Mouse (Mus musculus) MEL (cell line): ENCODE data around the gene Fv1.

Experiments
- CTCF ChIP-seq, 3 experiments: IDR thresholded peaks in 2 of 3; conservative IDR thresholded peaks in 1 of 3; 2 replicates each; pipeline ENCODE4 v1.5.1; 2011 to 2012; ENCODE audit warnings: low read length in 3 of 3, low read depth in 2 of 3, mild to moderate bottlenecking in 2 of 3, improper control_type of control experiment in 1 of 3, inconsistent platforms in 1 of 3, mixed read lengths in 1 of 3, moderate library complexity in 1 of 3; ENCODE audit not compliant: control insufficient read depth in 1 of 3, insufficient read depth in 1 of 3, poor library complexity in 1 of 3, severe bottlenecking in 1 of 3
- EP300 ChIP-seq, 2 experiments: IDR thresholded peaks; 2 replicates each; pipeline ENCODE4 v1.6.1; 2011; ENCODE audit warnings: improper control_type of control experiment in 2 of 2, low read length in 2 of 2, low read depth in 1 of 2, mild to moderate bottlenecking in 1 of 2
- MAFK ChIP-seq: IDR thresholded peaks from 2 replicates; pipeline ENCODE4 v1.6.1; 2011; ENCODE audit warnings: low read depth, mild to moderate bottlenecking, low read length, improper control_type of control experiment, borderline replicate concordance
- MAZ ChIP-seq: IDR thresholded peaks from 2 replicates; pipeline ENCODE4 v1.6.1; 2012; ENCODE audit warnings: low read depth, mild to moderate bottlenecking, inconsistent platforms, low read length, improper control_type of control experiment
- MYB ChIP-seq: IDR thresholded peaks from 2 replicates; pipeline ENCODE4 v1.6.1; 2011; ENCODE audit warnings: mild to moderate bottlenecking, low read depth, low read length, improper control_type of control experiment
- MYC ChIP-seq: IDR thresholded peaks from 2 replicates; pipeline ENCODE4 v1.6.1; 2011; ENCODE audit warnings: low read depth, mild to moderate bottlenecking, low read length, improper control_type of control experiment, moderate library complexity
- POLR2A ChIP-seq, 2 experiments: IDR thresholded peaks; 2 replicates each; pipeline ENCODE4 v1.6.1; 2011 to 2012; ENCODE audit warnings: low read length in 2 of 2, mild to moderate bottlenecking in 2 of 2, control low read depth in 1 of 2, improper control_type of control experiment in 1 of 2, low read depth in 1 of 2, moderate library complexity in 1 of 2; ENCODE audit not compliant: control insufficient read depth in 1 of 2, insufficient read depth in 1 of 2, poor library complexity in 1 of 2
- POLR2AphosphoS2 ChIP-seq: IDR thresholded peaks from 2 replicates; pipeline ENCODE4 v1.6.1; 2011; ENCODE audit warnings: low read length, improper control_type of control experiment
- RAD21 ChIP-seq: IDR thresholded peaks from 2 replicates; pipeline ENCODE4 v1.6.1; 2011; ENCODE audit warnings: mild to moderate bottlenecking, low read depth, low read length, improper control_type of control experiment
- TAL1 ChIP-seq: IDR thresholded peaks from 2 replicates; pipeline ENCODE4 v1.6.1; 2012; ENCODE audit warnings: mild to moderate bottlenecking, inconsistent platforms, low read length, moderate library complexity, mixed read lengths
- ZKSCAN1 ChIP-seq: IDR thresholded peaks from 2 replicates; pipeline ENCODE4 v1.6.1; 2012; ENCODE audit warnings: low read depth, mild to moderate bottlenecking, inconsistent platforms, low read length, improper control_type of control experiment, moderate library complexity

- peak; percentile 35 to 74 (median 67); a peak in 5 of 6 replicates for TF ChIP-seq CTCF (IDR thresholded peaks at IDR 0.05 in 2 of 3, conservative IDR thresholded peaks at IDR 0.05 in 1 of 3; ENCODE audit: control insufficient read depth in 1 of 3, insufficient read depth in 1 of 3, low read depth in 2 of 3, low read length in 3 of 3, poor library complexity in 1 of 3, severe bottlenecking in 1 of 3)
- no peak for TF ChIP-seq POLR2A (IDR thresholded peaks at IDR 0.05; ENCODE audit: control insufficient read depth in 1 of 2, insufficient read depth in 1 of 2, low read depth in 1 of 2, low read length in 2 of 2, poor library complexity in 1 of 2)
- TF ChIP-seq POLR2AphosphoS2: no peak
- TF ChIP-seq EP300 (IDR thresholded peaks at IDR 0.05; ENCODE audit: low read depth in 1 of 2, low read length in 2 of 2): no peak
- TF ChIP-seq RAD21: peak; percentile 50
- TF ChIP-seq MAFK: no peak
- no peak for TF ChIP-seq ZKSCAN1
- TF ChIP-seq MYB: no peak
- no peak for TF ChIP-seq MYC
- TF ChIP-seq TAL1: no peak
- TF ChIP-seq MAZ: no peak
Measured at GRCm38 (mm10) chr4:147918459-147919121, 49.8 kb downstream of the Fv1 start.
